Mouse (Mus musculus) erythroblast, embryonic 14.5 days (primary cell): ENCODE data around the gene Pip4k2b.
"Not testable (repeated sequence)": the region's sequence is repeated elsewhere in the genome, so short reads cannot be mapped to it uniquely, and the experiment has no call there.

Experiments
- GATA1 ChIP-seq: IDR thresholded peaks from 2 replicates; pipeline ENCODE4 v1.6.1; 2012; ENCODE audit warnings: low read length, inconsistent platforms, mixed read lengths
- TAL1 ChIP-seq: IDR thresholded peaks from 3 replicates; pipeline ENCODE4 v1.6.1; 2012; ENCODE audit warnings: low read length, inconsistent platforms, mixed read lengths

- TF ChIP-seq TAL1, GATA1: not testable (repeated sequence)
Measured at GRCm38 (mm10) chr11:97710067-97710466, 34.4 kb downstream of the Pip4k2b start.
